Mouse (Mus musculus) liver, adult 2 months (tissue): Measurements from ENCODE around the gene Dpp8.

Source experiments
- CTCF ChIP-seq: fragments of 200-500 bp; IDR thresholded peaks from 2 replicates; pipeline ENCODE4 v1.5.1; 2011; ENCODE audit warnings: low read depth, low read length, control low read depth
- POLR2A ChIP-seq: fragments of 200-500 bp; IDR thresholded peaks from 2 replicates; pipeline ENCODE4 v1.6.1; 2011; ENCODE audit warnings: low read length, control low read depth; ENCODE audit not compliant: insufficient read depth; ENCODE audit errors: extremely low read depth

DNA sequence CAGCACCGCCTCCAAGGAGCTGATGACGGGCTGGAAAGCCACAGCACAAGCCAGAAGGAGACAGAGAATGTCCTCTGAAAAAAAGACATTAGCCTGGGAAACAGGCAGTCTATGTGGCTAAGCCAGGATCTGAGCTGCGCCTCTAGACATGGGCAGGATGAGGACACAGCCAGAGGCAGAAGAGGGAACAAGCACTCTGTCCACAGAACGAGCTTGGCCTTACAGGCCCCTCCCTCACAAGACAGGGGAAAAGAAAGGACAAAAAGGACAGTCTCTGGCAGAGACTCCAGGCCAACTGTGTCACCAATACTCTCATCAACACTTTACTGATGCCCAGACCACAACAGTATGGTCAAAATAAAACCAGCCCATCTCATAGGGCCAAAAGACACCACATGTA, 30.7 kb upstream of the Dpp8 start:
- no peak for TF ChIP-seq CTCF
- no peak for TF ChIP-seq POLR2A
